Mouse (Mus musculus): Measurements from ENCODE around the gene Npepps.

DNA sequence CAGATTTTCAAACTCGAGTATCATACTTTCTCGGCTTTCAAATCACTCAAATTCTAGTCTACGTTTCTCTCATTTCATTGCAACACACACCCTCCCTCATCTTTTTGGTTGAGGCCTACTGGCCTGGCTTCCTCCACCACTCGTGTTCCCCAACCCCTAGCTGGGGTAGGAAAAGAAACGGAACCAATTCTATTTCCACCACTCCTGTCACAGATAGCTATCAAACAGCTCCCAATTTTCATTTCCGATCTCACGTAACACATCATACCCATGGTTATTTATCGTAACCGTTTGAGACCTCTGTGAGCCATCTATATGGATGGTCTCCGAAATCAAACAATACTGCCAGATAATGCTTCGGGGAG lies 1.4 kb downstream of the Npepps start:
- TF ChIP-seq CTCF (IDR thresholded peaks at IDR 0.05; ENCODE audit: control insufficient read depth, insufficient read depth, insufficient read length), result no peak
- TF ChIP-seq MYOG (IDR thresholded peaks at IDR 0.05; ENCODE audit: control insufficient read depth, extremely low read depth, insufficient read length), result no peak
- no peak for TF ChIP-seq CEBPB (IDR thresholded peaks at IDR 0.05; ENCODE audit: low read depth)
- TF ChIP-seq USF1 (IDR thresholded peaks at IDR 0.05; ENCODE audit: low read depth), result no peak
- TF ChIP-seq MAX (IDR thresholded peaks at IDR 0.05), result no peak
- no peak for TF ChIP-seq MYOD1 (IDR thresholded peaks at IDR 0.05; ENCODE audit: control insufficient read depth, insufficient read length, low read depth)
